Mouse (Mus musculus) skeletal muscle tissue, adult 2 months (tissue): ENCODE measurements around the gene Dclk1.

Source experiments
- DNase-seq: peaks from one replicate; pipeline ENCODE4 v3.0.0-alpha.2; 2012; ENCODE audit warnings: low read depth, low spot score

Dclk1 gene

GRCm38 (mm10) chr3:55331694-55332093 is 89.5 kb downstream of the Dclk1 start:
- no peak for DNase-seq

GRCm38 (mm10) chr3:55333511-55333910 is 91.3 kb downstream of the Dclk1 start:
- DNase-seq: no peak

GRCm38 (mm10) chr3:55336895-55337294 is 94.7 kb downstream of the Dclk1 start:
- DNase-seq: peak; percentile 38

- no peak for DNase-seq
Measured at GRCm38 (mm10) chr3:55337671-55338070, 95.5 kb downstream of the Dclk1 start.

- DNase-seq: no peak
Measured at GRCm38 (mm10) chr3:55342445-55342844, 100.3 kb downstream of the Dclk1 start.

GRCm38 (mm10) chr3:55347371-55348025 is 105.3 kb downstream of the Dclk1 start:
- DNase-seq: no peak

- no peak for DNase-seq
Measured at GRCm38 (mm10) chr3:55348026-55348390, 105.8 kb downstream of the Dclk1 start.

GRCm38 (mm10) chr3:55350194-55350593 is 108.0 kb downstream of the Dclk1 start:
- DNase-seq: no peak

GRCm38 (mm10) chr3:55351281-55352052 is 109.3 kb downstream of the Dclk1 start:
- DNase-seq: no peak

GRCm38 (mm10) chr3:55352529-55352928 is 110.4 kb downstream of the Dclk1 start:
- DNase-seq: no peak

GRCm38 (mm10) chr3:55353169-55353568 is 111.0 kb downstream of the Dclk1 start:
- DNase-seq: no peak

GRCm38 (mm10) chr3:55353909-55354511 is 111.8 kb downstream of the Dclk1 start:
- peak; percentile 58 for DNase-seq

- peak; percentile 48 for DNase-seq
Measured at GRCm38 (mm10) chr3:55354765-55355164, 112.6 kb downstream of the Dclk1 start.

- no peak for DNase-seq
Measured at GRCm38 (mm10) chr3:55358486-55358885, 116.3 kb downstream of the Dclk1 start.

GRCm38 (mm10) chr3:55360836-55361235 is 118.7 kb downstream of the Dclk1 start:
- no peak for DNase-seq

GRCm38 (mm10) chr3:55367166-55367565 is 125.0 kb downstream of the Dclk1 start:
- DNase-seq: no peak

- no peak for DNase-seq
Measured at GRCm38 (mm10) chr3:55369156-55369555, 127.0 kb downstream of the Dclk1 start.

GRCm38 (mm10) chr3:55373689-55374088 is 131.5 kb downstream of the Dclk1 start:
- DNase-seq: no peak

- no peak for DNase-seq
Measured at GRCm38 (mm10) chr3:55378591-55378990, 136.4 kb downstream of the Dclk1 start.

GRCm38 (mm10) chr3:55380471-55380870 is 138.3 kb downstream of the Dclk1 start:
- no peak for DNase-seq

- no peak for DNase-seq
Measured at GRCm38 (mm10) chr3:55392605-55393004, 150.4 kb downstream of the Dclk1 start.

GRCm38 (mm10) chr3:55393549-55393948 is 151.4 kb downstream of the Dclk1 start:
- no peak for DNase-seq

GRCm38 (mm10) chr3:55396792-55397191 is 154.6 kb downstream of the Dclk1 start:
- no peak for DNase-seq
